Mouse (Mus musculus): Measurements from ENCODE around the gene Tulp3.

DNA sequence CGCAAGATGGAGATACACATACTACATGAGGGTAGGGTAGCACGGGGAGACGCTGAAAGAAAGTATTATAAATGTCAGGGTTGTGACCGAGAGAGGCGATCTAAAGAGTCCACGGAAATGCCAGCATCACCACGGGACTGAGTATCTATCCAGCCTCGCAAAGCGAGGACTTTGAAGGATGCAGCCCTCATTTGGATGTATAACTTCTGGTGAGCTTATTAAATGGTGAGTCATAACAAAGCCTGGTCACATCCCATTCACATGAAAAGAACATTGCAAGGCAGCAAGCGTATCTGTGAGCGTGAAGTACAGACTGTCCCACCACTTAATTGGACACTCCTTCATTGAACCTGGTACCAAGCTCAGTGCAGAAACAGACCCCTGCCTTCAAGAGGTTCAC lies 54.2 kb downstream of the Tulp3 start:
- TF ChIP-seq CTCF (IDR thresholded peaks at IDR 0.05; ENCODE audit: low read depth) (no peak), EP300 (IDR thresholded peaks at IDR 0.05; ENCODE audit: low read depth) (no peak)

Data from heart, postnatal 0 days (tissue).